Mouse (Mus musculus): ENCODE measurements around the gene Ubash3a. TPM values are rescaled to one million over a fixed set of nuclear protein-coding genes. Genes with fewer than 3 reads are reported as not detected.
A peak's percentile ranks its signal among the peaks of the same experiment; 100 is the strongest.

The Ubash3a gene
- polyA plus RNA-seq, 1 experiment from 2014 or later, result 0.49 TPM

GRCm38 (mm10) chr17:31242764-31243163 is 35.1 kb downstream of the Ubash3a start:
- no peaks in the 10 kb centered on the region for H3K27me3 ChIP-seq (ENCODE audit: control insufficient read depth, insufficient read depth, low read length)
- H3K4me1 ChIP-seq (ENCODE audit: control insufficient read depth, insufficient read depth, low read length), result no peaks in the 10 kb centered on the region
- no peaks in the 10 kb centered on the region for H3K9me3 ChIP-seq (ENCODE audit: control insufficient read depth, low read depth, low read length)
- WGBS, result 0% methylated on average over 1 of the region's 1 CpGs
- H3K4me2 ChIP-seq (replicated peaks; ENCODE audit: low read depth, low read length), result no peak overlapping the region
- no peak overlapping the region for H3K4me3 ChIP-seq (ENCODE audit: low read depth, low read length)
- no peak for ATAC-seq (ENCODE audit: insufficient number of reproducible peaks, insufficient read depth, low FRiP score, low read depth)
- no peak overlapping the region for H3K27ac ChIP-seq (ENCODE audit: low read length)
- no peak overlapping the region for H3K9ac ChIP-seq (replicated peaks; ENCODE audit: low read depth, low read length)
- H3K36me3 ChIP-seq (ENCODE audit: control insufficient read depth, insufficient read depth, low read length), result no peaks in the 10 kb centered on the region

- H3K9ac ChIP-seq (replicated peaks; ENCODE audit: low read depth, low read length), result no peak overlapping the region
- no peaks in the 10 kb centered on the region for H3K36me3 ChIP-seq (ENCODE audit: control insufficient read depth, insufficient read depth, low read length)
- 79% methylated on average over 5 of the region's 5 CpGs for WGBS
- no peaks in the 10 kb centered on the region for H3K4me1 ChIP-seq (ENCODE audit: control insufficient read depth, insufficient read depth, low read length)
- H3K27me3 ChIP-seq (ENCODE audit: control insufficient read depth, insufficient read depth, low read length), result no peaks in the 10 kb centered on the region
- no peak overlapping the region for H3K4me3 ChIP-seq (ENCODE audit: low read depth, low read length)
- H3K9me3 ChIP-seq (ENCODE audit: control insufficient read depth, low read depth, low read length), result no peaks in the 10 kb centered on the region
- no peak overlapping the region for H3K27ac ChIP-seq (ENCODE audit: low read length)
- no peak for ATAC-seq (ENCODE audit: insufficient number of reproducible peaks, insufficient read depth, low FRiP score, low read depth)
- H3K4me2 ChIP-seq (replicated peaks; ENCODE audit: low read depth, low read length), result no peak overlapping the region
Measured at GRCm38 (mm10) chr17:31245321-31245720, 37.6 kb downstream of the Ubash3a start.

- H3K4me3 ChIP-seq (ENCODE audit: low read depth, low read length), result no peak overlapping the region
- no peaks in the 10 kb centered on the region for H3K27me3 ChIP-seq (ENCODE audit: control insufficient read depth, insufficient read depth, low read length)
- no peak overlapping the region for H3K27ac ChIP-seq (ENCODE audit: low read length)
- no peak overlapping the region for H3K9ac ChIP-seq (replicated peaks; ENCODE audit: low read depth, low read length)
- H3K36me3 ChIP-seq (ENCODE audit: control insufficient read depth, insufficient read depth, low read length), result no peaks in the 10 kb centered on the region
- peak; percentile 28; the same call in 1 of the 2 replicates for ATAC-seq (ENCODE audit: insufficient number of reproducible peaks, insufficient read depth, low FRiP score, low read depth)
- no peak overlapping the region for H3K4me2 ChIP-seq (replicated peaks; ENCODE audit: low read depth, low read length)
- no peaks in the 10 kb centered on the region for H3K4me1 ChIP-seq (ENCODE audit: control insufficient read depth, insufficient read depth, low read length)
- 23% methylated on average over 5 of the region's 5 CpGs for WGBS
- H3K9me3 ChIP-seq (ENCODE audit: control insufficient read depth, low read depth, low read length), result no peaks in the 10 kb centered on the region
Measured at GRCm38 (mm10) chr17:31247144-31247543, 39.5 kb downstream of the Ubash3a start.

GRCm38 (mm10) chr17:31253951-31254350 is 46.3 kb downstream of the Ubash3a start:
- Histone ChIP-seq H3K9ac (replicated peaks; ENCODE audit: low read depth, low read length) (no peak overlapping the region), H3K9me3 (ENCODE audit: control insufficient read depth, low read depth, low read length) (no peaks in the 10 kb centered on the region), H3K27ac (ENCODE audit: low read length) (no peak overlapping the region), H3K27me3 (ENCODE audit: control insufficient read depth, insufficient read depth, low read length) (no peaks in the 10 kb centered on the region), H3K4me1 (ENCODE audit: control insufficient read depth, insufficient read depth, low read length) (no peaks in the 10 kb centered on the region), H3K4me3 (ENCODE audit: low read depth, low read length) (no peak overlapping the region), H3K36me3 (ENCODE audit: control insufficient read depth, insufficient read depth, low read length) (no peaks in the 10 kb centered on the region), H3K4me2 (replicated peaks; ENCODE audit: low read depth, low read length) (no peak overlapping the region)
- 62% methylated on average over 5 of the region's 5 CpGs for WGBS
- ATAC-seq (ENCODE audit: insufficient number of reproducible peaks, insufficient read depth, low FRiP score, low read depth), result no peak

DNA sequence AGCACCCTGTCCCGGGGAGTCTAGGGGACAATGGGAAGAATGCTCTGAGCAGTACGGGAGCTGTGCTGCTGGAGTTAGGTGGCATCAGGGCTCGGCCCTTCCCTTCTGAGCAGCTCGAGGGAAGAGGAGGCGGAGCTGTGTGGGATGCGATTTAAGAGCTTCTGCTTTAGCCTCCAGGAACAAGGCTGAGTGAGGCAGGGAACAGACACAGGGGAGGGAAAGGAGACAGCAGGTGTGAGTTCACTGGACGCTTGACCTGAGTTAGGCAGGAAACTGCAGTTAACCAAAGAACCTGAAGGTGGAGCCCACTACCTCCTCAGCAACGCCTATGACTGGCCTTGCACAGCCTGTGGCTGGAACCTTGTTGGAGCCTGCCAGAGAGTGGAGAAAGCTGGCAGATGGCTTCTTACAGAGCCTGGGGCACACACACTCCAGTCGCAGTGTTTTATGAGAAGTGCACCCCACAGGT is 46.8 kb downstream of the Ubash3a start:
- Histone ChIP-seq H3K4me3 (ENCODE audit: low read depth, low read length) (no peak overlapping the region), H3K9me3 (ENCODE audit: control insufficient read depth, low read depth, low read length) (no peaks in the 10 kb centered on the region), H3K4me2 (replicated peaks; ENCODE audit: low read depth, low read length) (no peak overlapping the region), H3K4me1 (ENCODE audit: control insufficient read depth, insufficient read depth, low read length) (no peaks in the 10 kb centered on the region), H3K27ac (ENCODE audit: low read length) (no peak overlapping the region), H3K27me3 (ENCODE audit: control insufficient read depth, insufficient read depth, low read length) (no peaks in the 10 kb centered on the region), H3K36me3 (ENCODE audit: control insufficient read depth, insufficient read depth, low read length) (no peaks in the 10 kb centered on the region), H3K9ac (replicated peaks; ENCODE audit: low read depth, low read length) (no peak overlapping the region)
- peak; percentile 76; the same call in 1 of the 2 replicates for ATAC-seq (ENCODE audit: insufficient number of reproducible peaks, insufficient read depth, low FRiP score, low read depth)
- 12% methylated on average over 9 of the region's 9 CpGs for WGBS

GRCm38 (mm10) chr17:31257149-31257548 is 49.5 kb downstream of the Ubash3a start:
- Histone ChIP-seq H3K4me1 (ENCODE audit: control insufficient read depth, insufficient read depth, low read length) (no peaks in the 10 kb centered on the region), H3K9ac (replicated peaks; ENCODE audit: low read depth, low read length) (no peak overlapping the region), H3K4me3 (ENCODE audit: low read depth, low read length) (no peak overlapping the region), H3K36me3 (ENCODE audit: control insufficient read depth, insufficient read depth, low read length) (no peaks in the 10 kb centered on the region), H3K27ac (ENCODE audit: low read length) (no peak overlapping the region), H3K4me2 (replicated peaks; ENCODE audit: low read depth, low read length) (no peak overlapping the region), H3K27me3 (ENCODE audit: control insufficient read depth, insufficient read depth, low read length) (no peaks in the 10 kb centered on the region), H3K9me3 (ENCODE audit: control insufficient read depth, low read depth, low read length) (no peaks in the 10 kb centered on the region)
- ATAC-seq (ENCODE audit: insufficient number of reproducible peaks, insufficient read depth, low FRiP score, low read depth), result no peak
- 79% methylated on average over 1 of the region's 1 CpGs for WGBS

- Histone ChIP-seq H3K4me2 (replicated peaks; ENCODE audit: low read depth, low read length) (no peak overlapping the region), H3K27ac (ENCODE audit: low read length) (no peak overlapping the region), H3K9ac (replicated peaks; ENCODE audit: low read depth, low read length) (no peak overlapping the region), H3K9me3 (ENCODE audit: control insufficient read depth, low read depth, low read length) (no peaks in the 10 kb centered on the region), H3K4me1 (ENCODE audit: control insufficient read depth, insufficient read depth, low read length) (no peaks in the 10 kb centered on the region), H3K4me3 (ENCODE audit: low read depth, low read length) (no peak overlapping the region), H3K27me3 (ENCODE audit: control insufficient read depth, insufficient read depth, low read length) (no peaks in the 10 kb centered on the region), H3K36me3 (ENCODE audit: control insufficient read depth, insufficient read depth, low read length) (no peaks in the 10 kb centered on the region)
- ATAC-seq (ENCODE audit: insufficient number of reproducible peaks, insufficient read depth, low FRiP score, low read depth), result no peak
- WGBS, result 89% methylated on average over 12 of the region's 12 CpGs
Measured at GRCm38 (mm10) chr17:31257898-31258297, 50.2 kb downstream of the Ubash3a start.

GRCm38 (mm10) chr17:31258310-31258865 is 50.7 kb downstream of the Ubash3a start:
- 86% methylated on average over 9 of the region's 9 CpGs for WGBS
- Histone ChIP-seq H3K9me3 (ENCODE audit: control insufficient read depth, low read depth, low read length) (no peaks in the 10 kb centered on the region), H3K36me3 (ENCODE audit: control insufficient read depth, insufficient read depth, low read length) (no peaks in the 10 kb centered on the region), H3K4me2 (replicated peaks; ENCODE audit: low read depth, low read length) (no peak overlapping the region), H3K4me3 (ENCODE audit: low read depth, low read length) (no peak overlapping the region), H3K9ac (replicated peaks; ENCODE audit: low read depth, low read length) (no peak overlapping the region), H3K27me3 (ENCODE audit: control insufficient read depth, insufficient read depth, low read length) (no peaks in the 10 kb centered on the region), H3K27ac (ENCODE audit: low read length) (no peak overlapping the region), H3K4me1 (ENCODE audit: control insufficient read depth, insufficient read depth, low read length) (no peaks in the 10 kb centered on the region)
- ATAC-seq (ENCODE audit: insufficient number of reproducible peaks, insufficient read depth, low FRiP score, low read depth), result no peak

- WGBS, result 74% methylated on average over 4 of the region's 4 CpGs
- Histone ChIP-seq H3K27ac (ENCODE audit: low read length) (no peak overlapping the region), H3K4me3 (ENCODE audit: low read depth, low read length) (no peak overlapping the region), H3K9me3 (ENCODE audit: control insufficient read depth, low read depth, low read length) (no peaks in the 10 kb centered on the region), H3K27me3 (ENCODE audit: control insufficient read depth, insufficient read depth, low read length) (no peaks in the 10 kb centered on the region), H3K4me2 (replicated peaks; ENCODE audit: low read depth, low read length) (no peak overlapping the region), H3K36me3 (ENCODE audit: control insufficient read depth, insufficient read depth, low read length) (no peaks in the 10 kb centered on the region), H3K9ac (replicated peaks; ENCODE audit: low read depth, low read length) (no peak overlapping the region), H3K4me1 (ENCODE audit: control insufficient read depth, insufficient read depth, low read length) (no peaks in the 10 kb centered on the region)
- ATAC-seq (ENCODE audit: insufficient number of reproducible peaks, insufficient read depth, low FRiP score, low read depth), result no peak
Measured at GRCm38 (mm10) chr17:31259145-31259544, 51.5 kb downstream of the Ubash3a start.

All from stomach, embryonic 14.5 days (tissue).